Mouse (Mus musculus): ENCODE results near the gene Hnrnpu. TPM values are rescaled to one million over a fixed set of nuclear protein-coding genes. Genes with fewer than 3 reads are reported as not detected.

The Hnrnpu gene
- total and polyA plus RNA-seq, 2 experiments: 33.0 to 162 TPM

DNA sequence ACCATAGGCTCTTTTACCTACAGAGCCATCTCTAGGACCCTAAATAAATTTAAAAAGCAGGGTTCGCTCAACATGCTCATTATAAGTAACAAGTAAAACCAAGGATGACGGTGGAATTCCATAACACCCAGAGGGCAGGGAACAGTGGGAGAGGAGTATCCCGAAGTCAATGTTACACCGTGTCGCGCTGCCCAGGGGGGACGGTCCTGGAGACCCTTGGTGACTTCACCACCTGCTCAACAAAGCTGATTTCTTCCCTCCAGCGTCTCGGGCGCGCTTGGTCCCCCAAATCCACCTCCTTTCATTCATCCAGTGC is 61.9 kb downstream of the Hnrnpu start:
- Histone ChIP-seq H3K27me3 (ENCODE audit: control insufficient read depth, insufficient read depth, low read length) (peaks cover 9% of the 10 kb centered on the region; the same call in 1 of the 2 replicates), H3K36me3 (ENCODE audit: control insufficient read depth, insufficient read depth, low read length) (no peaks in the 10 kb centered on the region), H3K27ac (replicated peaks; ENCODE audit: insufficient read depth, low read depth, low read length) (no peak overlapping the region), H3K9ac (ENCODE audit: low read depth, low read length) (no peak overlapping the region; the same call in 1 of the 2 replicates), H3K79me2 (ENCODE audit: control insufficient read depth, insufficient read depth, low read length) (no peaks in the 10 kb centered on the region), H3K4me1 (ENCODE audit: control insufficient read depth, insufficient read depth, low read length) (no peaks in the 10 kb centered on the region), H3K4me3 (ENCODE audit: insufficient read depth, low read depth, low read length) (peak overlapping the region; percentile 68; the same call in 1 of the 2 replicates)
- no peak for TF ChIP-seq CTCF (IDR thresholded peaks at IDR 0.05; ENCODE audit: low read depth, low read length)
- no peak for TF ChIP-seq POLR2A (IDR thresholded peaks at IDR 0.05; ENCODE audit: extremely low read depth, insufficient read depth, low read length)
- DNase-seq (ENCODE audit: extremely low read depth, low read depth, low spot score): no peak
- WGBS: 17% methylated on average over 11 of the region's 11 CpGs

DNA sequence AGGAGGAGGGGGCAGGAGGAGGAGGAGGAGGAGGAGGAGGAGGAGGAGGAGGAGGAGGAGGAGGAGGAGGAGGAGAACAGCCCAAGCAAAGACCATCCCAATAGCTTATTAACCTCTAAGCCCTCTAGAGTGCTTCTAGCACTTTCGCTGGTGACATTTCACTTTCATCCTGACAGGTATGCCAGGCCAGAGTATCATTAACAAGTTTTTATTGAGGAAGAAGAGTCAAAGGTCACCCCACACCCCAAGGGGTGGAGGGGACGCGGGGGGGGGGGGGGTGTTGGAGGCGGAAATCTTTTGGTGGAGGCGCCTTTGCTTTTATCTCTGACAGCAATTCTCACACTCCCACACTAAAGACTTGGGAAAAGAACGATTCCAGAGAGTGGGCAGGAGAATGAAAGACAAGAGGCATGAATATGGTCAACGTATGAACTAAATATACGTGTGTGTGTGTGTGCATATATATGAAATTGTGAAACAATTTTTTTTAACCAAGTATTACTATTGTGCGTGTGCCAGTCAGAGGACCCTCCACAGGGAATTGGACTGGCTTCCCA is 62.3 kb downstream of the Hnrnpu start:
- WGBS: 66% methylated on average over 9 of the region's 9 CpGs
- no peak overlapping the region for H3K27ac ChIP-seq (replicated peaks; ENCODE audit: insufficient read depth, low read depth, low read length)

More for the DNA sequence above, 62.3 kb downstream of the Hnrnpu start:
- H3K4me1 ChIP-seq (ENCODE audit: control insufficient read depth, insufficient read depth, low read length): no peaks in the 10 kb centered on the region
- no peak overlapping the region for H3K4me3 ChIP-seq (ENCODE audit: insufficient read depth, low read depth, low read length)
- no peak overlapping the region for H3K9ac ChIP-seq (ENCODE audit: low read depth, low read length)
- peaks cover 9% of the 10 kb centered on the region; the same call in 1 of the 2 replicates for H3K27me3 ChIP-seq (ENCODE audit: control insufficient read depth, insufficient read depth, low read length)
- DNase-seq (ENCODE audit: extremely low read depth, low read depth, low spot score): no peak
- H3K79me2 ChIP-seq (ENCODE audit: control insufficient read depth, insufficient read depth, low read length): no peaks in the 10 kb centered on the region
- TF ChIP-seq POLR2A (IDR thresholded peaks at IDR 0.05; ENCODE audit: extremely low read depth, insufficient read depth, low read length) (no peak), CTCF (IDR thresholded peaks at IDR 0.05; ENCODE audit: low read depth, low read length) (no peak)
- no peaks in the 10 kb centered on the region for H3K36me3 ChIP-seq (ENCODE audit: control insufficient read depth, insufficient read depth, low read length)

Other genes with a start within 250 kb of the Hnrnpu start
- gene Desi2, start 150.4 kb downstream of the Hnrnpu start, total RNA-seq (2014; rRNA removed): 5.6 and 6.8 TPM in 2 replicates
- gene Desi2, start 150.4 kb downstream of the Hnrnpu start, polyA plus RNA-seq (2012; rRNA removed): 7.2 and 7.7 TPM in 2 replicates
- 25.2 and 29.3 TPM in 2 replicates for gene Cox20, start 18.7 kb downstream of the Hnrnpu start, total RNA-seq (2014; rRNA removed)
- 12.8 and 19.6 TPM in 2 replicates for gene Cox20, start 18.7 kb downstream of the Hnrnpu start, polyA plus RNA-seq (2012; rRNA removed)
- gene Efcab2, start 68.3 kb upstream of the Hnrnpu start, total RNA-seq (2014; rRNA removed): 2.0 and 2.2 TPM in 2 replicates
- gene Efcab2, start 68.3 kb upstream of the Hnrnpu start, polyA plus RNA-seq (2012; rRNA removed): 0.29 and 0.46 TPM in 2 replicates
- gene Kif26b, start 191.3 kb upstream of the Hnrnpu start, total RNA-seq (2014; rRNA removed): 0.27 and 0.28 TPM in 2 replicates
- 0.10 and 0.15 TPM in 2 replicates for gene Kif26b, start 191.3 kb upstream of the Hnrnpu start, polyA plus RNA-seq (2012; rRNA removed)

All from liver, adult 2 months (tissue).